Mouse (Mus musculus): ENCODE measurements around the gene Vsnl1. TPM values are rescaled to one million over a fixed set of nuclear protein-coding genes. Genes with fewer than 3 reads are reported as not detected.

Gene Vsnl1
- total RNA-seq, 2 experiments from 2014 or later: 0.33 to 0.43 TPM

GRCm38 (mm10) chr12:11389141-11389540, 47.3 kb downstream of the Vsnl1 start:
- DNase-seq: no peak
- intact Hi-C loops (cut with DNase I): no loop called here

- DNase-seq: no peak
- intact Hi-C loops (cut with DNase I): no loop called here
These were observed 51.7 kb downstream of the Vsnl1 start for GRCm38 (mm10) chr12:11384754-11385153.

GRCm38 (mm10) chr12:11379396-11379795, 57.0 kb downstream of the Vsnl1 start:
- intact Hi-C loops (cut with DNase I): no loop called here

GRCm38 (mm10) chr12:11370056-11370455, 66.4 kb downstream of the Vsnl1 start:
- intact Hi-C loops (cut with DNase I): no loop called here

More at GRCm38 (mm10) chr12:11379396-11379795, 57.0 kb downstream of the Vsnl1 start:
- DNase-seq: no peak

GRCm38 (mm10) chr12:11367099-11367765, 69.2 kb downstream of the Vsnl1 start:
- intact Hi-C loops (cut with DNase I): no loop called here
- no peak for DNase-seq

More at GRCm38 (mm10) chr12:11370056-11370455, 66.4 kb downstream of the Vsnl1 start:
- peak in 1 of 2 experiments; percentile 14 for DNase-seq

- intact Hi-C loops (cut with DNase I): no loop called here
- DNase-seq: no peak
These were observed 71.5 kb downstream of the Vsnl1 start for GRCm38 (mm10) chr12:11364870-11365269.

GRCm38 (mm10) chr12:11362435-11362834, 74.0 kb downstream of the Vsnl1 start:
- no peak for DNase-seq
- intact Hi-C loops (cut with DNase I): no loop called here

GRCm38 (mm10) chr12:11350895-11351294, 85.5 kb downstream of the Vsnl1 start:
- intact Hi-C loops (cut with DNase I): loop anchor here (5.0 to 10.0 kb wide), 3 partner anchors 86 to 794 kb away; partner anchors contain the start of gene Vsnl1
- DNase-seq: peak; percentile 46 to 69

GRCm38 (mm10) chr12:11349870-11350269, 86.5 kb downstream of the Vsnl1 start:
- intact Hi-C loops (cut with DNase I): loop anchor here (5.0 to 10.0 kb wide), 3 partner anchors 87 to 795 kb away; partner anchors contain the start of gene Vsnl1

GRCm38 (mm10) chr12:11348423-11348822, 88.0 kb downstream of the Vsnl1 start:
- intact Hi-C loops (cut with DNase I): no loop called here
- DNase-seq: no peak

More at GRCm38 (mm10) chr12:11349870-11350269, 86.5 kb downstream of the Vsnl1 start:
- no peak for DNase-seq

GRCm38 (mm10) chr12:11345963-11346362, 90.5 kb downstream of the Vsnl1 start:
- intact Hi-C loops (cut with DNase I): no loop called here
- DNase-seq: no peak

- intact Hi-C loops (cut with DNase I): no loop called here
- no peak for DNase-seq
These were observed 94.3 kb downstream of the Vsnl1 start for GRCm38 (mm10) chr12:11342020-11342600.

- no peak for DNase-seq
- intact Hi-C loops (cut with DNase I): loop anchor here (5.0 kb wide), 3 partner anchors 141 to 746 kb away; no protein-coding TSS in a partner anchor
These were observed 98.2 kb downstream of the Vsnl1 start for GRCm38 (mm10) chr12:11338251-11338650.

- peak; percentile 62 to 69 for DNase-seq
- intact Hi-C loops (cut with DNase I): loop anchor here (5.0 kb wide), 3 partner anchors 140 to 745 kb away; no protein-coding TSS in a partner anchor
These were observed 99.6 kb downstream of the Vsnl1 start for GRCm38 (mm10) chr12:11336845-11337244.

- no peak for DNase-seq
- intact Hi-C loops (cut with DNase I): no loop called here
These were observed 109.9 kb downstream of the Vsnl1 start for GRCm38 (mm10) chr12:11326483-11326882.

- intact Hi-C loops (cut with DNase I): no loop called here
- no peak for DNase-seq
These were observed 111.9 kb downstream of the Vsnl1 start for GRCm38 (mm10) chr12:11324480-11324879.

- DNase-seq: no peak
- intact Hi-C loops (cut with DNase I): loop anchor here (10.0 kb wide), 2 partner anchors 827 to 997 kb away; no protein-coding TSS in a partner anchor
These were observed 118.7 kb downstream of the Vsnl1 start for GRCm38 (mm10) chr12:11317671-11318070.

GRCm38 (mm10) chr12:11313840-11314239, 122.6 kb downstream of the Vsnl1 start:
- intact Hi-C loops (cut with DNase I): loop anchor here (10.0 kb wide), 2 partner anchors 831 to 1001 kb away; no protein-coding TSS in a partner anchor
- no peak for DNase-seq

GRCm38 (mm10) chr12:11311106-11311505, 125.3 kb downstream of the Vsnl1 start:
- no peak for DNase-seq
- intact Hi-C loops (cut with DNase I): loop anchor here (10.0 kb wide), 2 partner anchors 834 to 1004 kb away; no protein-coding TSS in a partner anchor

- intact Hi-C loops (cut with DNase I): no loop called here
- DNase-seq: no peak
These were observed 129.4 kb downstream of the Vsnl1 start for GRCm38 (mm10) chr12:11306753-11307645.
